In the genomic region with DNA sequence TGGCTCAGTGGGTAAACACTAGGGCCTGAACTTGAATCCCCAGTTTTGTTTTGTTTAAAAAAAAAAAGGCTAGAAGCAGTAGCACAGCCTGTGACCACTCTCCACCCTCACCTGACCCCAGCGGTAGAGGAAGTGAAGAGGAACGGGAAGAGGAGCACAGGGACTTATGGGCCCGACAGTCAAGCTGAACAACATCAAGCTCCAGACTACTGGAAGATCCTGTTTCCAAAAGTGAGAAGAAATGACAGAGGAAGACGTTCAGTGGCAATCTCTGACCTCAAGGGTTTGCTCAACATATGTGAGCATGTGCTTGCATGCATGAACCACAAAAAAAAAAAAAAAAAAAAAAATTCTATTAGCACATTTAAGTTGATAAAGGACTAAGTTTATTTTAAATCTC, we compare ENCODE assay signal across 25 mouse cellular contexts. TPM values are rescaled to one million over a fixed set of nuclear protein-coding genes. Genes with fewer than 3 reads are reported as not detected.
DNase-seq lines count a peak whose midpoint lies in the region; ATAC-seq and TF ChIP-seq lines count a peak whose summit lies in the region.
"Had no signal": no experiment of that assay in that cellular context is flagged by ENCODE, and none has a peak within 500 bp of the region (broad histone marks: within the 10 kb centered on the region; RNA-seq: fewer than 3 reads in every experiment).

No protein-coding gene starts in this region.

- no peak overlapping the region for H3K4me3 ChIP-seq in heart, adult 2 months
- H3K4me3 ChIP-seq in kidney, postnatal 0 days (replicated peaks; ENCODE audit: low read depth, low read length): no peak overlapping the region
- H3K4me3 ChIP-seq: embryonic facial prominence, embryonic 12.5 days; embryonic facial prominence, embryonic 15.5 days; gastrocnemius, adult 2 months; hindbrain, embryonic 12.5 days; hindbrain, embryonic 15.5 days had no signal

- H3K27ac ChIP-seq in heart, adult 2 months: no peak overlapping the region
- H3K27ac ChIP-seq in kidney, postnatal 0 days: no peak overlapping the region
- H3K27ac ChIP-seq: embryonic facial prominence, embryonic 12.5 days; embryonic facial prominence, embryonic 15.5 days; gastrocnemius, adult 2 months; hindbrain, embryonic 12.5 days; hindbrain, embryonic 15.5 days had no signal

- no peak for ATAC-seq in kidney, postnatal 0 days (replicated peaks; ENCODE audit: low FRiP score, low read depth)
- ATAC-seq in megakaryocyte progenitor cell, adult 5-6 weeks (replicated peaks; ENCODE audit: poor library complexity): peak; percentile 69
- ATAC-seq: forebrain, embryonic 14.5 days; forebrain, postnatal 0 days; Patski had no signal

- TF ChIP-seq EP300 in heart, adult 2 months (IDR thresholded peaks at IDR 0.05; ENCODE audit: insufficient read depth, low read depth, low read length): no peak

- DNase-seq in heart, adult 11 months: peak; percentile 13
- DNase-seq in heart, adult 2 months: no peak
- DNase-seq in kidney, postnatal 0 days (ENCODE audit: low spot score): peak; percentile 4
- no peak for DNase-seq in kidney, adult 9 months
- DNase-seq in right cerebral cortex, postnatal 10 days (ENCODE audit: low spot score in 2 of 2): no peak
- DNase-seq: adrenal gland, postnatal 10 days; adrenal gland, postnatal 36 days; B cell, adult 2 months; cerebellum, adult 11 months; cerebellum, adult 2 months; cerebellum, adult 9-11 months; cerebellum, postnatal 25 days; forebrain, postnatal 0 days; gastrocnemius, adult 2 months; gastrocnemius, postnatal 14 days had no signal

- TF ChIP-seq POLR2A in heart, adult 2 months (IDR thresholded peaks at IDR 0.05; ENCODE audit: insufficient read depth, low read depth, low read length): no peak

- TF ChIP-seq CTCF in heart, adult 2 months (IDR thresholded peaks at IDR 0.05): no peak
- no peak for TF ChIP-seq CTCF in kidney, postnatal 0 days (IDR thresholded peaks at IDR 0.05; ENCODE audit: low read depth)

- H3K9me3 ChIP-seq in kidney, postnatal 0 days (replicated peaks; ENCODE audit: low read length): no peaks in the 10 kb centered on the region
- H3K9me3 ChIP-seq: embryonic facial prominence, embryonic 15.5 days; G1E; hindbrain, embryonic 15.5 days had no signal

- H3K36me3 ChIP-seq in heart, adult 2 months (ENCODE audit: control insufficient read depth, insufficient read depth, low read length): no peaks in the 10 kb centered on the region; the same call in 1 of the 2 replicates
- peaks cover 54% of the 10 kb centered on the region for H3K36me3 ChIP-seq in kidney, postnatal 0 days (ENCODE audit: insufficient read depth, low read length)

- intact Hi-C loops in heart, adult 2 months (cut with DNase I): no loop called here

- WGBS in heart, adult 2 months: 70% methylated on average over 4 of the region's 4 CpGs
- WGBS in kidney, postnatal 0 days: 41% methylated on average over 4 of the region's 4 CpGs

- H3K9ac ChIP-seq in heart, adult 2 months (ENCODE audit: low read depth, low read length): no peak overlapping the region
- no peak overlapping the region for H3K9ac ChIP-seq in kidney, postnatal 0 days (ENCODE audit: low read depth, low read length)
- H3K9ac ChIP-seq: embryonic facial prominence, embryonic 12.5 days; embryonic facial prominence, embryonic 15.5 days; forebrain, postnatal 0 days; hindbrain, embryonic 12.5 days; hindbrain, embryonic 15.5 days had no signal

- no peaks in the 10 kb centered on the region for H3K4me1 ChIP-seq in heart, adult 2 months (ENCODE audit: control insufficient read depth, insufficient read depth, low read length)
- no peaks in the 10 kb centered on the region for H3K4me1 ChIP-seq in kidney, postnatal 0 days (replicated peaks; ENCODE audit: insufficient read depth, low read length)
- H3K4me1 ChIP-seq: embryonic facial prominence, embryonic 12.5 days; embryonic facial prominence, embryonic 15.5 days; hindbrain, embryonic 12.5 days; hindbrain, embryonic 15.5 days had no signal

- H3K4me2 ChIP-seq in kidney, postnatal 0 days (ENCODE audit: low read length): no peak overlapping the region
- H3K4me2 ChIP-seq: embryonic facial prominence, embryonic 12.5 days; embryonic facial prominence, embryonic 15.5 days; heart, embryonic 11.5 days; hindbrain, embryonic 12.5 days; hindbrain, embryonic 15.5 days had no signal

- no peaks in the 10 kb centered on the region for H3K27me3 ChIP-seq in heart, adult 2 months (ENCODE audit: control insufficient read depth, insufficient read depth, low read length)
- no peaks in the 10 kb centered on the region for H3K27me3 ChIP-seq in kidney, postnatal 0 days (ENCODE audit: insufficient read depth, low read length)
- H3K27me3 ChIP-seq: CH12.LX; embryonic facial prominence, embryonic 12.5 days; embryonic facial prominence, embryonic 15.5 days; hindbrain, embryonic 12.5 days; hindbrain, embryonic 15.5 days; Patski had no signal

- H3K79me2 ChIP-seq in heart, adult 2 months (replicated peaks; ENCODE audit: control insufficient read depth, insufficient read depth, low read length): no peaks in the 10 kb centered on the region

RNA-seq across cellular contexts. Expression of gene Pdcd6ip, which starts 44.6 kb away (rescaled TPM):
- total RNA-seq in heart, adult 2 months (2021): 10 to 100 TPM; 56.0 to 63.3 TPM
- polyA plus RNA-seq in heart, adult 2 months (2012; rRNA removed): 35.7 and 44.6 TPM in 2 replicates
- polyA plus RNA-seq in kidney, postnatal 0 days (2015; fragmentation: Nextera tagmentation; extraction: Ambion mirVana): 69.1 and 71.9 TPM in 2 replicates
- 114 and 122 TPM in 2 replicates for total RNA-seq in megakaryocyte progenitor cell, adult 5-6 weeks (2015)
- 42.8 and 54.2 TPM in 2 replicates for total RNA-seq in megakaryocyte progenitor cell, adult 5-6 weeks (2017)

Comparison
In these comparisons a context has a peak if more than half of its experiments do, and no peak if none do; other contexts are left out.
1. DNase-seq: peak in heart, adult 11 months (single experiment) and kidney, postnatal 0 days (single experiment); none in heart, adult 2 months (0 of 2), kidney, adult 9 months (single experiment) and right cerebral cortex, postnatal 10 days (0 of 2).